Mouse (Mus musculus) thymus, postnatal 0 days (tissue): ENCODE results near the gene Nlrp10. TPM values are rescaled to one million over a fixed set of nuclear protein-coding genes. Genes with fewer than 3 reads are reported as not detected.

Source experiments
- DNase-seq: peaks from one replicate; pipeline ENCODE4 v3.0.0-alpha.2; 2015; ENCODE audit warnings: low spot score
- polyA plus RNA-seq: library from polyadenylated mRNA; unstranded; fragments of >200 nt; fragmentation: Nextera tagmentation; extraction: Ambion mirVana; gene quantifications from 2 replicates; pipeline ENCODE4 v1.2.1, GENCODE M21; 2015

Gene Nlrp10
- polyA plus RNA-seq, 1 experiment from 2014 or later: 0.13 TPM

DNA sequence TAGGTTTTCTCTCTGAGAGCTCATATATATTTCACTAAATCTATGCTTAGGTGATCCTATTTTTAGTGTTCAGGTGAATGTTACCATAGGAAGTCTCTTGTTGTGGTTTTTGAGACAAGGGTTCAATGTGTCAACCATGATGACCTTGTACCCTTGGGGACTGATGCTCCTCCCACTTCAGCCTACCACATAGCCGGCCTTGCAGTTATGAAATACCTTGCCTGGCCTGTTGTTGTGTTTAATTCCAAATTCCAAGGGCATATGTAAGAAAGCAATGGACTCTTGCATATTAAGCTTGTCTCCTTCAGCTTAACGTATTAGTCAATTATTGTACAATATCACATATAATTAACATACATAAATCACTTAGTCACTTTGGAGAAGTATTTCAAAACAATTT is 26.0 kb downstream of the Nlrp10 start:
- DNase-seq: no peak

DNA sequence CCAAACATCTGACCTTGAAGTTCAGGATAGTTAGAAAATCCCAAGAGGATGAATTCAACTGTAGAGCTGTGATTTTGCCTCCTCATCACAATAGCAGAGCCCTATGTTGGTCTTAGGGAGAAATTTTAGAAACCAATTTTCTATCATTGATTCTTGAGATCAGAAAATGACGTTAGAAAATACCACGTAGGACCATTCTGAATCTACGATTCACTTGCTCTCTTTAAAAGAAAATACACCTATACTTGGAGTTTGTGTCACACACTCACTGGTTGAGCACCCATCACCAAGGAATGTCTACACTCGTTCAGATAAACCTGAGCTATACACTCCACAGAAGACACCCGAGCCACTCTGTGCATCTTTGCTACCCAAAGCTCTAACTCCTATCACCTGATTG is 35.7 kb downstream of the Nlrp10 start, which contains the start of gene Olfr519:
Gene Olfr519, minus strand, starts transcription at position 101 of the 400 bp plus-strand sequence.
- DNase-seq: no peak

GRCm38 (mm10) chr7:108884906-108885305 is 45.1 kb downstream of the Nlrp10 start, which contains the start of gene Olfr518:
Olfr518 (minus strand) TSS chr7:108885006.
- no peak for DNase-seq

DNA sequence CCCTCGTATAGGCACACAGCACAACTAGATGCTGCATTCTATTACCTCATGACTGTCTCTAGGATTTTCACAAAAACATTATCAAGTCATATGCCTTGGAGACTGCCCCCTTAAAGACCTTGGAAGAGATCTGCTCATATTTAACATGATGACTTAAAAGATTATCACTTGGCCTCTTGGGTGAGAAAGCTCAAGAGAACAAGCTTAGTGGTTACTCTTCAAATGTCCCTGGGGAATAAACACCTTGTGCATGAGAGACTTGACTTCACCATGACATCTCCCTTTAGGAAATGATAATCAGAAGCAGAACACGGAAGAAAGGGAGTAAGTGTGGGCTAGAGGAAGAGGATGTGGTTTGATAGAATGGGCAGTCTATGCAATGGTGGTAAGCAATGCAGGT is 57.7 kb downstream of the Nlrp10 start, which contains the start of gene Olfr517:
Gene Olfr517, minus strand, starts transcription at position 101 of the 400 bp plus-strand sequence.
- DNase-seq: no peak

Other genes with a start within 250 kb of the Nlrp10 start
- not detected in 2 replicates for gene Olfr512, start 216.9 kb downstream of the Nlrp10 start, polyA plus RNA-seq
- gene Olfr513, start 179.2 kb downstream of the Nlrp10 start, polyA plus RNA-seq: not detected in 2 replicates
- not detected in 2 replicates for gene Olfr514, start 104.2 kb downstream of the Nlrp10 start, polyA plus RNA-seq
- gene Olfr516, start 79.6 kb downstream of the Nlrp10 start, polyA plus RNA-seq: not detected in 2 replicates
- gene Olfr517, start 57.8 kb downstream of the Nlrp10 start, polyA plus RNA-seq: not detected in 2 replicates
- gene Olfr518, start 45.2 kb downstream of the Nlrp10 start, polyA plus RNA-seq: not detected in 2 replicates
- gene Olfr519, start 35.8 kb downstream of the Nlrp10 start, polyA plus RNA-seq: not detected in 2 replicates
- gene Eif3f, start 4.2 kb upstream of the Nlrp10 start, polyA plus RNA-seq: 97.7 and 111 TPM in 2 replicates
- gene Tub, start 20.2 kb upstream of the Nlrp10 start, polyA plus RNA-seq: 0.05 and 0.06 TPM in 2 replicates
- 0.40 and 0.48 TPM in 2 replicates for gene Ric3, start 153.2 kb upstream of the Nlrp10 start, polyA plus RNA-seq
- gene Lmo1, start 245.0 kb upstream of the Nlrp10 start, polyA plus RNA-seq: 2.5 and 2.6 TPM in 2 replicates